Mouse (Mus musculus): ENCODE data around the gene Dlg3.

- TF ChIP-seq CTCF (conservative IDR thresholded peaks at IDR 0.05; ENCODE audit: low read length) (no peak), POU5F1 (IDR thresholded peaks at IDR 0.05; ENCODE audit: borderline replicate concordance, low read length) (no peak), NANOG (IDR thresholded peaks at IDR 0.05; ENCODE audit: borderline replicate concordance, low read length) (no peak)
Measured at GRCm38 (mm10) chrX:100796741-100797090, 29.2 kb downstream of the Dlg3 start.
